Mouse (Mus musculus): ENCODE results near the gene Epha3.

The Epha3 gene

GRCm38 (mm10) chr16:63782101-63782500, 81.9 kb downstream of the Epha3 start:
- DNase-seq, result no peak

GRCm38 (mm10) chr16:63780151-63780550, 83.8 kb downstream of the Epha3 start:
- DNase-seq, result no peak

DNA sequence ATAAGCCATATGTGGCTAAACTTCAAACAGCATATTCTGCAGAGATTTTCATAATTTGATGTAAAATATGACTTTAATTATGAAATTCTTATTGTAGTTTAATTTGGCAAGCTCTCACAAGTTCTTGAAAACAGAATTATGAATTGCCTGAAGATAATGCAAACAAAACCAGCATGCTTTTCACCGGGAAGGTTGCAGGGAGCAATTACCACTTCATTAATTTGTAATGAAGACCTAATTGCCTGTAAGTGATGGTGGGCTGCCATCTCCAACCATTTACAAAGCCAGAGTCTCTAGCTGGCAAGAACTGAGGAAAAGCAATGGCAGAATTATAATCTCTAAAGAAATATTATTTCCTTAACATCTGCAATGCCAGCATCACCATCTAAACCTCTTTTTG, 86.2 kb downstream of the Epha3 start:
- DNase-seq, result no peak

GRCm38 (mm10) chr16:63772566-63772965, 91.4 kb downstream of the Epha3 start:
- DNase-seq, result no peak

DNA sequence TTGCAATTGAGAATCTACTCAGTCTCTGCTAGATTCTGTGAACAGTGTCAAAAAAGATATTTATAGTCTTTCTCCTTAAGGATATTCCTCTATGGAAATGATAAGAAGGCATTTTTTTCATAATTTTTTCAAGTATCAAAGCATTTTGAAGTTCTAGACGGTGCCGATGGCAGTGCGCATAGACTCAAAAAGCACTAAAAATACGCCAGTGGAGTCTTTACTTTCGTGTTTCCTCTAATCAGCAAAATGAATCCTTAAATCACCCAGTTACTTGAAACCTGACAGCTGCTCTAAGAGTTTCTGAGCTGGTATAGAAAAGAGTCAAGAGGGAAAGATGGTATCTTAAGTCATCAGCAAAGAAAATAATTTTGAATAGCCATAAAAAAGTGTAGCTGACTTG, 96.4 kb downstream of the Epha3 start:
- DNase-seq, result no peak

- DNase-seq, result no peak
Observed at GRCm38 (mm10) chr16:63761177-63761576, 102.8 kb downstream of the Epha3 start.

DNA sequence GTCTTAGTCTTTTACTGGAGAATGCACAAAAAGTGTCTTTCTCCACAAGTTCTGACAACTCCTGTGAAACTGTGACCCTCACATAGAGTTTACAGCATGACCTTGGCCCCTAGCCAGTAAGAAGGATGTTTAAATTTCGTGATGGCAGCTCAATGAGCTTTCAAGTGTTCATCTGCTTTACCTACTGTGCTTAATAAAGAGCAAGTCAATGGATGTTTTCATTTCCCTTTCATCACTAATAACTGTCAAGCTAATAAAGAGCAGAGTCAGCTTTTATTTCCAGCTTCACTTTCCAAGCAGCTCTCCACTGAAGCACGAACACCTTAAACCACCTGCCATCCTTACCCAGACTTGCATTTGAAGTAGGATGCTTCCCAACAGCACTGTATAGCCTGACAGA, 103.9 kb downstream of the Epha3 start:
- no peak for DNase-seq

DNA sequence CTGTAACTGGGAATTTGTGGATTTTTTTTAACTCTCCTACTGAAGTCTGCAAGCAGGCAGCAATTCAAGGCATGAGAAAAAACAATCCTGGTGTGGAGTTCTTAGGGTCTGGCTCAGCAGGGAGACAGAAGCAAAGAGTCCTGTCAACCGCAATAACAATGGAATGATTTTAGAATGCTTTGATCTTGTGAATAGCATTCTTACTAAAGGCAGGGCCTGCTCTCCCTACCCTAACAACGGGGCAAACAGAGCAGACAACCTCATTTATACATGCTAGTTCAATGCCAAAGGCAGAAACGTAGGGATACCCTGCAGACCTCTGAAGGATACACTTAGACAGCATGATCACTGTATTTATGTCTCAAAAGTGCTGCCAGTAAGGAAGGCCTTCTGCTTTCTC, 110.9 kb downstream of the Epha3 start:
- no peak for DNase-seq

GRCm38 (mm10) chr16:63747817-63748216, 116.2 kb downstream of the Epha3 start:
- no peak for DNase-seq

DNA sequence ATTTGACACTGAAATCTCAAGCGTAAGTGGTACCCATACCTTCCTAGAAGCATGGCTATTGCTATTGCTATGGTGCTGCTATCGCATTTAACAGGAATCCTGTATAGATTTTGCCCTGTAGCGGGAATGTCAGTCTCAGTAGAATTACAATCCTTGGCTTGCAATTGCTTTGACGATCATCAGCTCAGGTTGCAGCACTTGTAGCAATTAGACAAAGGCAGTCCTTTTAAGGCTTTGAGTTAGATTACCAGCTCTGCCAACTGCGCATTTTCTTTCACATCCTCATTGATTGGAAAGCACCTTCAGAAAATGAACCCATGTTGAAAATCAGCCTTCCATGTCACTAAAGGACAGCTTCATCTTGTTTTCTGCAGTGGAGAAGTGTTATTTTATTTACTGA, 118.5 kb downstream of the Epha3 start:
- DNase-seq, result no peak

DNA sequence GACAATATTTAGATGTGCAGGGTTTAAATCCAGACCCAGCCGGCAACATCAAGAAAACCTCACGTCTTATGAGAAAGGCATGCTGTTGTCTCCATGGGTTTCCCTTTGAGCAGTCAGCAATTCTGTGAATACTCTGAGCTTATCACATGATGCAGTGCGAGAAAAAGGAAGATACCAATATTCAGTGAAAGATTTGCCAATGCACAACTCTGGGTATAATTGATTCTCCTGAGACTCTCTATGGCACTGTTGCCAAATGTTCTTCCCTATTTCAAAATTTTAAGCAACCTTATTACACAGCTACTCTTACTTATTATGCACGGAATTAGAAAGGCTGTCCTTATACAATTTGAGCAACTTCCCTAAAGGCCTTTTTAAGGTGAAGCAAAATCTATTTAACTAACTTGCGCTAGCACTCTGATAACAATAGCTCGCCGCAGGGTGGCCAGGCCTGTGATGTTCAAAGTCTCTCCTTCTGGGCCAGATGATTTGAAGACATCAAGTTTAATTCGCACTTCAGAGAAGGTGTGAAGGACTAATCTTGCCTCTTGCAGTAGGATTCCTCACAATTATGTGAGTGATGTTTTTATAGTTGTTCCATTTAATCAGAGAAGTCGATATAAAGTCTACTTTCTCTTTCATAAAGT, 120.6 kb downstream of the Epha3 start:
- DNase-seq, result no peak

DNA sequence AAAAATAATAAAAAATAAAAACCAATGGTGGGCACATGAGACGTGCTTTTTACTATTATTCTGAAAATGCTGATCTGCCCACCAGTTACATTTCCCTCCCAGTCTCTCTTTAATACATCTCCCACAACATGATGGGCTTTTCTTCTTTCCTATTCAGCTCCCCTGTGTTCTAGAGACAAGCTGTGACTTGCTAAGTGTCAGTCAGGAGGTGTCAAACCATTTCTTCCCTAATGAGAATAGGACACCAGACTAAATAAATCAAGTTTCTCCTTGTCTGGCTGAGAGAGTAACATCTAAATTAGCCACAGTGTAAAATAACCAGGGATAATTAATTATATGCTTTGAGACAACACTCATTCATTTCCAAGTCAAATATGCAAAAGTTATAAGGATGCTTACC, 144.7 kb downstream of the Epha3 start:
- no peak for DNase-seq

DNA sequence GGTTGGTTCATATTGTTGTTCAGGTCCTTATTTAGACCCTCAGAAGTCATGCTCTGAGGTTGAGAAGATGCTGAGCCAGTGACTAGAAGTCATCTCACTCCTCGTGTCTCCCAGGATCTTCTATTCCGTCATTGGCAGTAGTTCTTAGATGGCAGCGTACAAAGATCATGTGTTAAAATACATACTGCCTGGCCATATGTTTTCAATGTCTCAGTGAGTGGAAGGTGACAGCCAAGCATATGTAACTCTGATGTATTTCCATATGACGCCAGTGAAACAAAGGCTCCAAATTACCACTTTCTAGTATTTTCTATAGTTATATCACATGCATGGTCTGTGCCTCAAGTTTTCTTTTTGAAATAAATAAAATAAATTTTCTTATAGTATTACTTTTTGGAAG, 146.7 kb downstream of the Epha3 start:
- no peak for DNase-seq

DNA sequence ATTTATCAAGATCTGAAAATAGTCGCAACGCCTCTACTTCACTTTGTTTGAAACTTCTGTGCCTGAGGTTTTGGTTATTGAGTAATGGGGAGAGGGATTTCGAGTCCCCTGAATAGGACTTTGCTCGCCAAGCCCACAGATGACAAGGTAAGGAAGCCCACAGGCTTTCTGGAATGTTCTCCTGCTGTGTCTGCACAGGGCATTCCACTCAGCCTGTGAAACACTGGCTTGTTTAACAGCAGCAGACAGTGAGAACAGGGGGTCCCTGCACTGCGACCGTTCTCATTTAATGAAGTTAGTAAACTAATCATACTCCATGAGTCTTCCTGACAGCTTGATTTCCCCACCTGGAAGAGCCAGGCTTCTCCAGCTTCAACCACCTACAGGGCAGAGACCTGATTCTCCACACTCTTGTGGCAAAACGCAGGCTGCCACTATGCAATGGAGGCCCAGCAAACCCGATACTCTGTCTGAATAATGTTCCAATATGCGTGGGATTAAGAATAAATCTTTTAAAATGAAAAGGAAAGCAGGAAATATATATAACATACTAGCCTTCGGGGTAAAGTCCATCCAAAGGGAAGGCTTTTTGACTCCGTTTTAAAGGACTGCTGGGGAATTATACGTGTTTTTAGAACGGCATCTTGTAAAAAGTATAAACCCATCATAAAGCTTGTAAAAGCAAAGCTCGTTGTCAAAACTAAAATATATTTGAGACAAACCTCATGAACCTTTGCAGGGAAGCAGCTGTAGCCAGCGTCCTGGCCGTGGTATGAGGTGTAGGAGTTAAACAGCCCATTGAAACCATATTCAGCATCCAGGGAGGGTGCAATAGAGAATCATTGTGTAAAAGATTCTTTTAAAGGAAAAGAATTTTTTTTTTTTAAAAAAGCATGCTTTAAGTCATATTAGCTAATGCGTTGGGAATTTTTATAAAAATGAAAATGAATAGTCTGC, 156.8 kb downstream of the Epha3 start:
- no peak for DNase-seq

GRCm38 (mm10) chr16:63689371-63689770, 174.6 kb downstream of the Epha3 start:
- no peak for DNase-seq

- DNase-seq, result no peak
Observed at GRCm38 (mm10) chr16:63684211-63684610, 179.8 kb downstream of the Epha3 start.

GRCm38 (mm10) chr16:63674426-63674825, 189.5 kb downstream of the Epha3 start:
- no peak for DNase-seq

GRCm38 (mm10) chr16:63673236-63673840, 190.6 kb downstream of the Epha3 start:
- DNase-seq, result no peak

GRCm38 (mm10) chr16:63665897-63666464, 198.0 kb downstream of the Epha3 start:
- no peak for DNase-seq

DNA sequence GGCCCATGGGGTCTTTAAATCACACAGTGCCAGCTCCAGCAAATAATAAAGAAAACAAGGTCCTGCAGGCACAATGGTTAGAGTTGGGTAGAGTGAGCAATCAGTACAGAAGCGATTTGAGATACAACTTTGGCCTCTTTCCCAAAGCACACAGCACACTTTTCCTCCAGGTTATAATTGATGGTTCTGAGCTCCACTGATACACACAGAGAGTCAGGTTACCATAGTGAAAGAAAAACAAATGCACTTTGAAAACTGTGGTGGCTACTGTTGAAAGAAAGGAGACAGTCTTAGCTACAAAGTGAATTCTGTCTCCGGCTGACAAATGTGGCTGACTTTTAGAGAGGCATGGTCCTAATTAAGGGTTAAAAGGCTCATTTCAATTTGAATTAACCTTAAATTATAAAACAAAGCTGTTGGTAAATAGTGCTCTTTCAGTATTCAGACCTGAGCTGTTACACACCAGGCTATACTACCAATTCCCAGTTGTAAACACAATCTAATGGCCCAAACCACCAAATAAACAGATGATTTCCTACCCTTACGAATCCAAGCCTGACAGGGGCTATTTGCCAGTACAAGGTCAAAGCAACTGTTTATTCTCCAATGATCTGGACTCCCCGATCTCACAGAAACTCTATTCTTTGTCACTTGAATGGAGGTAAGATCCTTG, 205.5 kb downstream of the Epha3 start:
- DNase-seq, result no peak

DNA sequence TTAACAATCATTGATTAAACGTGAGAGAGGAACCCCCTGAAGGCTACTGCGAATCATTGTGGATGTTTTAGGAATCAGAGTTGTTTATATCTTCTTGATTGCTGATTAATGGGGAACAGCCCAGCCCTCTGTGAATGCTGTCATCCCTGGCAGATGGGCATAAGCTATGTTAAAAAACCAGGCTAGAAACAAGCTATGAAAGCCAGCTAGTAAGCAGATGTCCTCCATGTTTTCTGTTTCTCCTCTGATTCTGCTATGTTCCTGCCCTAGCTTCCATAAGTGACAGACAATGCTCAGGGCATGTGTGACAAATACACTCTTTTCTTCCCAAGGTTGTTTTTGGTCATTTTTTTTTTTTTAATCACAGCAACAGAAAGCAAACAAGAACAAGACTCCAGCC, 206.2 kb downstream of the Epha3 start:
- DNase-seq, result no peak

- DNase-seq, result no peak
Observed at GRCm38 (mm10) chr16:63653393-63653918, 210.5 kb downstream of the Epha3 start.

DNA sequence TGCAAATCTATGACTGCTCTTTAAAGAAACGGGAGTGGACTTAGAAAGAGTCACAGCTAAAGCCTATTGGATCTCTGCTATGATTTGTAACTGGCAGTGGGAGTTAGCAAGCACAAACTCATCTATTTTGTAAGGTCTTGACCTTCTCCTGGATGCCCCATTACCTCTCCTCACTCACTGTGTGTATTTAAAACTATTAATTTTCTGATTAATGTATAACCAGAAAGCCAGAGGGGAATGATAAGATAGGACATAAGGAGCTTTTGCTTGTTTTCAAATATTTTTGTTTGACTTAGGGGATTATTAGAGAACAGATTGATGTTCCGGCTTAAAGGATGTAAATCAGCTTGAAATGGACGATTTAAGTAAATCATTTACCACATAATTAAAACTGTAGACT, 213.2 kb downstream of the Epha3 start:
- no peak for DNase-seq
